Mouse (Mus musculus) heart, embryonic 12.5 days (tissue): ENCODE measurements around the gene Vcp. TPM values are rescaled to one million over a fixed set of nuclear protein-coding genes. Genes with fewer than 3 reads are reported as not detected.

Experiments
- ATAC-seq: fragments of 200-750 bp; cut with Nextera tagmentation; 2 replicates; pipeline ENCODE4 v1.8.0; 2017; ENCODE audit warnings: moderate TSS enrichment, moderate library complexity; ENCODE audit not compliant: insufficient number of reproducible peaks, low FRiP score
- H3K27ac ChIP-seq: fragments of 300-500 bp; sonication (generic); 2 replicates; pipeline ENCODE4 v1.5.1; 2016; ENCODE audit warnings: mild to moderate bottlenecking, moderate library complexity; ENCODE audit not compliant: poor library complexity, severe bottlenecking
- H3K27me3 ChIP-seq: fragments of 300-500 bp; sonication (generic); replicated peaks from 2 replicates; pipeline ENCODE4 v1.6.1; 2016; ENCODE audit warnings: mild to moderate bottlenecking, moderate library complexity
- H3K36me3 ChIP-seq: fragments of 300-500 bp; sonication (generic); 2 replicates; pipeline ENCODE4 v1.6.1; 2016; ENCODE audit warnings: mild to moderate bottlenecking, moderate library complexity
- H3K4me1 ChIP-seq: fragments of 300-500 bp; sonication (generic); replicated peaks from 2 replicates; pipeline ENCODE4 v1.6.1; 2016; ENCODE audit warnings: mild to moderate bottlenecking
- H3K4me2 ChIP-seq: fragments of 300-500 bp; sonication (generic); 2 replicates; pipeline ENCODE4 v1.6.1; 2016; ENCODE audit warnings: mild to moderate bottlenecking, moderate library complexity
- H3K4me3 ChIP-seq: fragments of 300-500 bp; sonication (generic); 2 replicates; pipeline ENCODE4 v1.5.1; 2016; ENCODE audit warnings: mild to moderate bottlenecking
- H3K9ac ChIP-seq: fragments of 300-500 bp; sonication (generic); 2 replicates; pipeline ENCODE4 v1.6.1; 2016; ENCODE audit warnings: mild to moderate bottlenecking, moderate library complexity
- H3K9me3 ChIP-seq: fragments of 300-500 bp; sonication (generic); replicated peaks from 2 replicates; pipeline ENCODE4 v1.6.1; 2016; ENCODE audit warnings: mild to moderate bottlenecking, moderate library complexity
- WGBS: fragments of 180-500 bp; shearing (Covaris S2); methylation state at CpG from one replicate; pipeline ENCODE4 v1.1.7; 2016; 5-methylcytosine and 5-hydroxymethylcytosine counted together
- polyA plus RNA-seq: library from polyadenylated mRNA; unstranded; fragments of >200 nt; fragmentation: Nextera tagmentation; extraction: Ambion mirVana; gene quantifications from 2 replicates; pipeline ENCODE4 v1.2.1, GENCODE M21; 2016

Gene Vcp
- polyA plus RNA-seq, 1 experiment from 2014 or later: 568 TPM

DNA sequence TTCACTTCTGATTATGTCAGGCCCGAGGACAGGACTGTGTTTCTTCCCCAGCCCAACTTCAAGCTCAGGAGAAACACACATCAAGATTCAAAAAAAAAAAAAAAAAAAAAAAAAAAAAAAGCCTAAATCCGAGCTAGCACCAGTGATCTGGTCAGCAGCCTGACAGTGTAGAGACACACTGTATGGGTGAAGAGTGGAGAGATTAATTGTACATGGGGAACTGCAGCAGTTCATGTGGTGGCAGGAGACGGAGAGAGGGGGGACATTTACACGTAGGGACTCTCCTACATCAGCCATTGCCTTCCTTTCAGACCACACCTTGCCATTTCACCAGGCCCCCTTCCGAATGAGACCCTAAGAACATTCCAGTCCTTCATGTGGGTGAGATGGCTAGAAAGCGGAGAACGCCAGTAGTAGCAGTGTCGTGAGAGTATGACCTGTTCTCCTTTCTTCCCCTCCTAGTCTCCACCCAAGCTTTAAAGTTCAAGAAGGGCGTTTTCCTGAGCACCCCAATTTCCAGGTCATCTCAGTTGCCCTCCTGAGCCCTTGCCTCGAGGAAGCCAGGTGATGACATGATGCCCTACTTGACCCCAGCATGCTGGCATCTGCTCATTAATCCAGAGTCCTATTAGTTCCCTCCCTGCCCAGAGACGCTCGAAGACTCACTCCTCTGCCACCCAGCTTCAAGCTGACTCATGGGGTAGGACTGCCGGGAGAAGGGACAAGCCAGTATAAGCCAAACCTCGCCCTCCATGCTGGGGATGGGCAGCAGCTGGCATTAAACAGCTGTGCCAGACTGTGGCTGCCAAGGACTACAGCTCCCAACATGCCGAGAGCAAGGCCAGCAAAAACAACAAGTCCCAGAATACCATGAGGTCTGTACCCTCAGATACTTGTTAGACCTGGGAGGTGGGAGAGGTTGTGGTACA, 38.5 kb upstream of the Vcp start:
- Histone ChIP-seq H3K9me3 (no peaks in the 10 kb centered on the region), H3K9ac (peak overlapping the region; percentile 88), H3K4me2 (peak overlapping the region; percentile 94), H3K4me1 (peaks cover 41% of the 10 kb centered on the region), H3K27me3 (no peaks in the 10 kb centered on the region), H3K4me3 (peak overlapping the region; percentile 71), H3K36me3 (peaks cover 28% of the 10 kb centered on the region), H3K27ac (peak overlapping the region; percentile 85)
- 36% methylated on average over 15 of the region's 15 CpGs for WGBS
- no peak for ATAC-seq

DNA sequence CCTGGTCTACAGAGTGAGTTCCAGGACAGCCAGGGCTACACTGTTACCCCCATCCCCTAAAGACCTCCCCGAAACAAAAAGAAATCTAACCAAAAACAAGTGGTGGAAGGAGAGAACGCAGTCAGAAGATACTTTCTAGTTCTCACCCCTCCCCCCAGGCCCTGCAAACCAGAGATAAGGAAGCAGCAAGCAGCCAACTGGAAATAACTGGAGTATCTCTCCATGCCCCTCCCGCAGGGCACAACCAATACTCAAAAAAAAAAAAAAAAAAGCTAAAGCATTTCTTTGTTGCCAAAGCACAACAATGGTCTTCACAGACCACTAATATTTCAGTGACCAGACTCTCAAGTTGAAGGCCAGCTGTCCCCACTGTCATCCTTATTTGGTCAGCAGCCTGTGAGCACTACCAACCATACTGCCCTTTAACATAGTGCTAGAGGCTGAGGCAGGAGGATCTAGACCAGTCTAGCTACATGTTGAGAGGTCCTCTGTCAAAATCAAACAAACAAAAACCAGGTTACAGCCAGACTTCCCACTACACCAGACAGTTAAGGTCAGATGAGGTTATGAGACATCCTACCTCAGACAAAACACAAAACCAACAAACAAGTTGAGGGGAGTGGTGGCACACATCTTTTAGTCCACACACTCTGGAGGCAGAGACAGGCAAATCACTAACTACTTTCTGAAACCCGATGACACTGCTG, 37.7 kb upstream of the Vcp start:
- Histone ChIP-seq H3K9ac (peak overlapping the region; percentile 27; the same call in 1 of the 2 replicates), H3K4me1 (peaks cover 34% of the 10 kb centered on the region), H3K27ac (peak overlapping the region; percentile 65), H3K27me3 (no peaks in the 10 kb centered on the region), H3K36me3 (peaks cover 35% of the 10 kb centered on the region), H3K9me3 (no peaks in the 10 kb centered on the region), H3K4me3 (peak overlapping the region; percentile 14), H3K4me2 (peak overlapping the region; percentile 94)
- peak; percentile 41; the same call in 1 of the 2 replicates for ATAC-seq
- WGBS: 26% methylated on average over 4 of the region's 4 CpGs

DNA sequence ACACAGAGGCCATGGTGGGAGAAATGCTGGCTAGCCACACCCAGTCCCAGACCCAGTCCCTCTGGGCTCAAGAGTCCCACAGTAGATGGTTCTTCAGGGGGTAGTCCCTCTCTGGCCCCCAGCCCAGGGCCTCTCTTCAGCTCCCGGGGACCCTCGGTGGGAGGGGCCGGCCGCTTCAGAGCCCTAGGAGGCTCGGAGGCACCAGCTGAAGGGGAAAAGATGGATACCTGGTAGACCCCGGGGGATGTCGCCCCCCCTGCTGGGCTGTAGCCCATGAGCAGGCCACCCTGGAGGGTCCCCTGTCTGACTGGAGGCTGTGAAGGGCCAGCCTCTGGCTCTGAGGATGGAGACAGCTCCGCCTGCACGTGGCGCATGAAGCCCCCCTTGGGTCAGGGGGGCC, 36.0 kb upstream of the Vcp start:
- peak overlapping the region; percentile 94; the same call in 1 of the 2 replicates for H3K4me2 ChIP-seq

DNA sequence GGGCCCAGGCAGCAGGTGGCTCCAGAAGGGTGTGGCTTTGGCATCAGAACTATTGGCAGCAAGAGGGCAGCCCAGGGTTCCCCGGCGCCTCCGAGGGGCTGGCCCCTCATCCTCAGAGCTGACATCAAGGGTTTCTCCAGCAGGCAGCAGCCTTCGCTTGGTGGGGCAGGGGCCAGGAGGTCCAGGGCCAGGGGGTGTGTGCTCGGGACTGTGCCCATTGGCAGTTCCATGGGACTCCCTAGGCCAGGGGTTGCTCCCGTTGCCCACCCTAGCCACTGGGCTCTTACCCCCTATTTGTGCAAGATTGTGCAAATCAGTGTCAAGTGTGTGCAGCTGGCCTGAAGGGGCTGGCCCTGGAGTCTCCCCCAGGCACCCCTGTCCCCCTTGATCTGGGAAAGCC, 35.5 kb upstream of the Vcp start:
- WGBS: 89% methylated on average over 6 of the region's 6 CpGs
- Histone ChIP-seq H3K4me1 (peaks cover 35% of the 10 kb centered on the region), H3K9ac (no peak overlapping the region), H3K27ac (no peak overlapping the region), H3K4me3 (no peak overlapping the region), H3K9me3 (no peaks in the 10 kb centered on the region), H3K27me3 (no peaks in the 10 kb centered on the region), H3K4me2 (no peak overlapping the region), H3K36me3 (peaks cover 41% of the 10 kb centered on the region)
- no peak for ATAC-seq

More for the DNA sequence above, 36.0 kb upstream of the Vcp start:
- Histone ChIP-seq H3K27me3 (no peaks in the 10 kb centered on the region), H3K36me3 (peaks cover 41% of the 10 kb centered on the region), H3K9ac (no peak overlapping the region), H3K4me3 (no peak overlapping the region), H3K27ac (no peak overlapping the region), H3K4me1 (peaks cover 37% of the 10 kb centered on the region), H3K9me3 (no peaks in the 10 kb centered on the region)
- no peak for ATAC-seq
- WGBS: 84% methylated on average over 10 of the region's 10 CpGs

DNA sequence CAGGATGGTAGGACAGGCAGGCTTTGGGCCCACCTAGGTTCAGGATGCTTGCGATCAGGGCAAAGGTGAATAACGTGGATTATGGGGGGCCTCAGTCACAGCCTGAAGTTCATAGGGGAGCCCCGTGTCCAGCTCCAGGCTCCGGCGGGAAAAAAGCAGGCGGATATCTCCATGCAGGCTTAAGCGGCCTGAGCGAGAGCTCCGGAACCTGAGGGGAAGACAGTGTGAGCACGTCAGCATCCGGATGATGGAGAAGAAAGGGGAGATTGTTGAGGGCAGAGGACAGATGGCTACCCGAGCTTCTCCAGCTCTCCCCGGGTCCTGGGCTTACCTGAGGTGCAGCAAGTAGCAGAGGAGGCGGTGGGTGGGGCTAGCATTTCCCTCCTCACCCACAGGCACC, 33.2 kb upstream of the Vcp start:
- Histone ChIP-seq H3K36me3 (peaks cover 56% of the 10 kb centered on the region), H3K4me2 (no peak overlapping the region), H3K27me3 (no peaks in the 10 kb centered on the region), H3K9ac (no peak overlapping the region), H3K4me1 (peaks cover 29% of the 10 kb centered on the region), H3K4me3 (no peak overlapping the region), H3K9me3 (no peaks in the 10 kb centered on the region), H3K27ac (no peak overlapping the region)
- WGBS: 79% methylated on average over 14 of the region's 14 CpGs
- no peak for ATAC-seq

DNA sequence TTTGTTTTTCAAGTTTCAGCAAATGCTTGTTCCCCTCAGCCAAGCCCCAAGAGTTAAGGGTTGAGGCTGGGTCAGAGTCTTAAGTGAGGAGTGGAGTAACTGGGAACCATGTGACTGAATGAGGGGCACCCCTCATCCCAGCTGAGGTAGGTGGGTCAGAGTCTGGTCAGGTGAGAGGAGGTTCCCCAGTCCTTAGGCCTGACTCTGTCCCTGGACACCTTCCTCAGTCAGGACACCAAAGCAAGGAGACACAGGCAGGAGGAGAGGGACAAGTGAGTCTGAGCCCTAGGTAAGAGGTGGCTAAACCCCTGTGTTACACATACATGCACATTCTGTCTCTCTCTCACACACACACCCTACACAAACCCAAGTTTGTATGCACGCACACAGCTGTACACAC, 32.2 kb upstream of the Vcp start:
- ATAC-seq: no peak
- H3K36me3 ChIP-seq: peaks cover 65% of the 10 kb centered on the region
- H3K9me3 ChIP-seq: no peaks in the 10 kb centered on the region
- H3K9ac ChIP-seq: no peak overlapping the region
- peaks cover 20% of the 10 kb centered on the region for H3K4me1 ChIP-seq
- no peak overlapping the region for H3K27ac ChIP-seq
- no peak overlapping the region for H3K4me3 ChIP-seq
- no peak overlapping the region for H3K4me2 ChIP-seq
- 92% methylated on average over 1 of the region's 1 CpGs for WGBS
- no peaks in the 10 kb centered on the region for H3K27me3 ChIP-seq

DNA sequence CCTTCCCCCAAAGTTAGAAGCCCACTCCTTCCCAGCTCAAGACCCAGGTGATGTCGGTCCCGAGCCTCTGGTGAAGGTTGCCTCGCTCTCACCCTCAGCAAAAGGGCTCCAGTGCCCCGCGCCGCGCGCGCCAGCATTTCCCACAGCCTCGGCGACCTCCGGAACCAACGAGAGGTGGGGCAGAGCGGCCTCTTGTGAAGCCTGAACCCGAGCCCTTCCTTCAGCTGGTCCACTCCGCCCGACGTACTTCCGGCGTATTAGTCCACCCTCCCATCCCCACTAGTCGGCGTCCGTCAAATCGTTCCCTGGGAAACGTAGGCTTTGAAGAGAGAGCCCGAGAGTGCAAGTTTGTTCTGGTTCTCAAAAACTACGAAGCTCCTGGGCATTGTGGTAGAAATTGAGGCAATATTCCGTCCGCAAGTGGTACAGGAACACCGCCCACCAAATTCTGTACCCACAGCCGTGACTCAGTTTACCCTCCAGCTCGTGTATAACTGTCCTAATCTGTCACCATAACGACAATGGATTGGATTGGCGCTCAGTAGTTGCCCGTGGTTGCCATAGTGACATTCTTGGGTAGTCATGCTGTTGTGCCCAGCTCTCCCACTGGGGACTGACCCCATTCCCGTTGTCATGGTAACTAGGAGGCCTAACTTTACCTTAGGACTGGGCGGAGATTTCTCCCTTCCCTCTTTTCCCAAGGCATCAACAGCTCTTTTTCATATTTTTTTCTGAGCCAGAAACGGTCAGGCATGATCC, 31.1 kb upstream of the Vcp start, which contains the start of gene Stoml2:
Gene Stoml2 (minus strand): TSS at position 474 of the 759 bp plus-strand sequence.
- Histone ChIP-seq H3K9me3 (no peaks in the 10 kb centered on the region), H3K36me3 (peaks cover 71% of the 10 kb centered on the region), H3K9ac (peak within 1 kb of the TSS; percentile 86), H3K4me1 (peaks cover 13% of the 10 kb centered on the region), H3K4me2 (peak within 1 kb of the TSS; percentile 87), H3K4me3 (peak within 1 kb of the TSS; percentile 75), H3K27ac (peak within 1 kb of the TSS; percentile 85), H3K27me3 (no peaks in the 10 kb centered on the region)
- WGBS: 1% methylated on average over 38 of the region's 38 CpGs
- ATAC-seq: peak; percentile 95

DNA sequence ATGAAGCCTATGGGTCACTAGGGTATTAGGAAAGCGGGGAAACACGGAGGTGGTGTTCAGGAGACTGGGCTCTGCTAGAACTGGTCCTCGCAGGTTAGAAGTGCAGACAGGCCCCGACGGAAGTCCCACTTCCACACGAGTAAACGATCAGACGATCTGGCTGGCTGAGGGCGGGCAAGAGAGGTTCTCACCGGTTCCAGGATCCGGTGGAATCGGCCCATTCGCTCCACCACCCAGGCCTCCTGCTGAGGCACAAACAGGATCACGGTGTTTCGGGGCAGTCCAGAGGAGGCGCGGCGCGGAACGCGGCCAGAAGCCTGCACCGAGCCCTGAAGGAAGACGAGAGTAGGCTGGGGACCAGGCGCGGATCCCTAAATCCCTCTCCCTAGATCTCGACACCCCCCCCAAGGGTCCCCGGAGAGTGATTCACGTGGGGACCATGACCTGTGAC, 30.5 kb upstream of the Vcp start:
- H3K9ac ChIP-seq: peak overlapping the region; percentile 86
- WGBS: 1% methylated on average over 28 of the region's 28 CpGs
- H3K27ac ChIP-seq: peak overlapping the region; percentile 85
- peaks cover 65% of the 10 kb centered on the region for H3K36me3 ChIP-seq
- peak overlapping the region; percentile 87 for H3K4me2 ChIP-seq
- no peaks in the 10 kb centered on the region for H3K27me3 ChIP-seq
- ATAC-seq: peak; percentile 73
- peak overlapping the region; percentile 75 for H3K4me3 ChIP-seq
- H3K4me1 ChIP-seq: peaks cover 13% of the 10 kb centered on the region
- H3K9me3 ChIP-seq: no peaks in the 10 kb centered on the region

DNA sequence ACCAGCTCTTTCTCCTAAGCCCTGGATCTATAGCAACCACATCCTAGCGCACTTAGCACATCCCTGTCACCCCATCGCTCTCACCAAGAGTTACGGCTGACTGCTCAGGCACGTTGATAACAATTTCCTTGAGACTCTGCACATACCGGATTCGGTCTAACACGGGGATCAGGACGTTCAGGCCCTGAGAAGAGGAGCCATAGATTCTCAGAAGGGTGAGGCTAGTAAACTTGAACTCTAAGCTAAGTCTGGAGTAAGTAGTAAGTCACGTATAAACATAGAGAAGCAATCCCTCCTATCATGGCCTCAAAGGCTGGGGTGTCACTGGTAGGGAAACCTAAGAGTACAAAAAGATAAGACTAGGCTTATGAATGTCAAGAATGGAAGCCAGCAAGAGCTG, 30.0 kb upstream of the Vcp start:
- peaks cover 13% of the 10 kb centered on the region for H3K4me1 ChIP-seq
- no peaks in the 10 kb centered on the region for H3K9me3 ChIP-seq
- H3K27ac ChIP-seq: peak overlapping the region; percentile 85; the same call in 1 of the 2 replicates
- peak overlapping the region; percentile 87 for H3K4me2 ChIP-seq
- H3K4me3 ChIP-seq: peak overlapping the region; percentile 75
- 68% methylated on average over 9 of the region's 9 CpGs for WGBS
- no peaks in the 10 kb centered on the region for H3K27me3 ChIP-seq
- H3K9ac ChIP-seq: peak overlapping the region; percentile 86
- ATAC-seq: no peak
- H3K36me3 ChIP-seq: peaks cover 62% of the 10 kb centered on the region

DNA sequence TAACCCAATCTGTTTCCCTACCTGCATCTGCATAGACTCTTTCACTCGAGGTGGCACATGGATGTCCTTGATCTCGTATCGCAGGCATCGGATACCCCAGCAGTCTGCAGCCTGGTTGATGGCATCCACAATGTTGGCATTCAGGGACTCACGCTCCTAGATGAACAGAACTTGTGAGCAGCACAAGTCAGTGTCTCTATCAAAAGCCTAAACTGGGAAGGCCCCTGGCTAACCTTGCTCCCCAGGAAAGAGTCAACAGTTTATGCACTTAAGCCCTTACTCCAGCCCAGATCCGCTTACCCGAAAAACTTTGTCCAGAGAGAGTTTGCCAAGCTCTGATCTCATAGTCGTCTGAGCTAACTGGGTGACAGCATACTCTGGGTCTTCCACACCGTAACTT, 29.4 kb upstream of the Vcp start:
- no peak overlapping the region for H3K27ac ChIP-seq
- peaks cover 18% of the 10 kb centered on the region for H3K4me1 ChIP-seq
- no peak overlapping the region for H3K9ac ChIP-seq
- ATAC-seq: no peak
- H3K27me3 ChIP-seq: no peaks in the 10 kb centered on the region
- H3K9me3 ChIP-seq: no peaks in the 10 kb centered on the region
- H3K36me3 ChIP-seq: peaks cover 58% of the 10 kb centered on the region
- 92% methylated on average over 9 of the region's 9 CpGs for WGBS
- H3K4me3 ChIP-seq: no peak overlapping the region
- no peak overlapping the region; the same call in 1 of the 2 replicates for H3K4me2 ChIP-seq
